Comparison of ENCODE assay signal across 16 mouse cellular contexts in the genomic region with DNA sequence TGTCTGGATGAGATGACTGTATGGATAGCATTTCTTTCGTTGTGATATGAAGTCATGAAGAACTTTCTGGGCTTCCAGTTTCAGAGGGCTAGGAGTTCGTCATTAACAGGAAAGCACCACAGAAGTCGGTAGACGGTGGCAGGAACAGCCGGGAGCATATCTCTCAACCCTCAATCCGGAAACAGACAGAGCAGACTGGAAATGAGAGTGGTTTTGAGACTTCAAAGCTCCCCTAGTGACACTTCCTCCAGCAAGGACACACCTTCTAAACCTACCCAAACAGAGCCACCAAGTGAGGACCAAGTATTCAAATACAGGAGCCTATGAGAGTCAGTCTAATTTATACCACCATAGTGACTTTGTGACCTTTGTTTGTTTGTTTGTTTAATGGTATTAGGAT. TPM values are rescaled to one million over a fixed set of nuclear protein-coding genes. Genes with fewer than 3 reads are reported as not detected.
A peak's percentile ranks its signal among the peaks of the same experiment; 100 is the strongest.
DNase-seq lines count a peak whose midpoint lies in the region; ATAC-seq lines count a peak whose summit lies in the region.
"Had no signal": no experiment of that assay in that cellular context is flagged by ENCODE, and none has a peak within 500 bp of the region (broad histone marks: within the 10 kb centered on the region; RNA-seq: fewer than 3 reads in every experiment).

No protein-coding gene starts in this region.

- ATAC-seq in CD4-positive, CD25-positive, alpha-beta regulatory T cell, adult 4 months = peak; percentile 65
- ATAC-seq: forebrain, embryonic 16.5 days; hindbrain, postnatal 0 days had no signal

- peak; percentile 38 for DNase-seq in CD4-positive helper T cell, adult 2 months (ENCODE audit: low read depth, low spot score)
- peak; percentile 13 for DNase-seq in induced T-regulatory cell, adult 2 months (ENCODE audit: low read depth)
- no peak for DNase-seq in urinary bladder, postnatal 14 days (ENCODE audit: low spot score)
- DNase-seq in urinary bladder, postnatal 10 days (ENCODE audit: low spot score) = no peak
- DNase-seq in right cerebral cortex, adult 18-20 months = no peak
- DNase-seq: adrenal gland, postnatal 14 days; B cell, adult 2 months; cerebellum, adult 11-12 months; cerebellum, adult 9-10 months; cerebellum, postnatal 25 days; gastrocnemius, postnatal 10 days; heart, adult 2 months; heart, postnatal 14 days had no signal

RNA-seq across cellular contexts. Expression of a gene that starts 13.6 kb away (rescaled TPM):
- polyA plus RNA-seq in CD4-positive, CD25-positive, alpha-beta regulatory T cell, adult 4 months (2017; shearing (Covaris generic)) = not detected

Comparison
In these comparisons a context has a peak if more than half of its experiments do, and no peak if none do; other contexts are left out.
1. DNase-seq: peak in CD4-positive helper T cell, adult 2 months (single experiment) and induced T-regulatory cell, adult 2 months (single experiment); none in urinary bladder, postnatal 14 days (single experiment), urinary bladder, postnatal 10 days (single experiment) and right cerebral cortex, adult 18-20 months (single experiment).